Mouse (Mus musculus) heart, postnatal 10 days (tissue): ENCODE measurements around the gene Wasf2. TPM values are rescaled to one million over a fixed set of nuclear protein-coding genes. Genes with fewer than 3 reads are reported as not detected.

Experiments used
- DNase-seq, 2 experiments: peaks; one replicate each; pipeline ENCODE4 v3.0.0; 2021
- intact Hi-C: fragments of 180-260 bp; cut with DNase I; formaldehyde crosslinking; loops from one replicate; pipeline ENCODE4 v1.15.1; 2025
- total RNA-seq, 2 experiments: library from RNA; stranded (reverse); gene quantifications; 2 replicates each; pipeline ENCODE4 v1.2.3; 2021

Wasf2 gene
- 100 to 1,000 TPM; 134 to 164 TPM for total RNA-seq

GRCm38 (mm10) chr4:133129931-133130889 is at the start of gene Wasf2:
Wasf2 (plus strand) TSS chr4:133130505.
- DNase-seq = peak; percentile 93 to 94
- intact Hi-C loops = loop anchor here (5.0 kb wide), 3 partner anchors 42 to 118 kb away; partner anchors contain the start of gene Ahdc1

GRCm38 (mm10) chr4:133080862-133081261 is 49.4 kb upstream of the Wasf2 start:
- no peak for DNase-seq
- intact Hi-C loops = no loop called here

- no peak for DNase-seq
- intact Hi-C loops = no loop called here
Measured at GRCm38 (mm10) chr4:133082216-133082773, 48.0 kb upstream of the Wasf2 start.

GRCm38 (mm10) chr4:133083991-133084861 is 46.1 kb upstream of the Wasf2 start:
- intact Hi-C loops = no loop called here
- DNase-seq = peak; percentile 91 to 92

GRCm38 (mm10) chr4:133085011-133085782 is 45.1 kb upstream of the Wasf2 start:
- DNase-seq = peak; percentile 69 to 70
- intact Hi-C loops = no loop called here

- peak; percentile 54 to 60 for DNase-seq
- intact Hi-C loops = no loop called here
Measured at GRCm38 (mm10) chr4:133085783-133086342, 44.4 kb upstream of the Wasf2 start.

GRCm38 (mm10) chr4:133087177-133087714 is 43.1 kb upstream of the Wasf2 start:
- peak in 1 of 2 experiments; percentile 51 for DNase-seq
- intact Hi-C loops = no loop called here

GRCm38 (mm10) chr4:133087835-133088234 is 42.5 kb upstream of the Wasf2 start:
- intact Hi-C loops = no loop called here
- DNase-seq = peak; percentile 86 to 90

- intact Hi-C loops = no loop called here
- no peak for DNase-seq
Measured at GRCm38 (mm10) chr4:133089319-133089718, 41.0 kb upstream of the Wasf2 start.

GRCm38 (mm10) chr4:133089802-133090201 is 40.5 kb upstream of the Wasf2 start:
- DNase-seq = no peak
- intact Hi-C loops = loop anchor here (5.0 kb wide), 1 partner anchor 33 kb away; no protein-coding TSS in a partner anchor

- DNase-seq = no peak
- intact Hi-C loops = loop anchor here (5.0 kb wide), 1 partner anchor 33 kb away; no protein-coding TSS in a partner anchor
Measured at GRCm38 (mm10) chr4:133090276-133090719, 40.0 kb upstream of the Wasf2 start.

- intact Hi-C loops = loop anchor here (1.0 to 5.0 kb wide), 2 partner anchors 34 to 80 kb away; partner anchors contain the start of gene Ahdc1
- DNase-seq = peak; percentile 69 to 74
Measured at GRCm38 (mm10) chr4:133090720-133091458, 39.4 kb upstream of the Wasf2 start.

GRCm38 (mm10) chr4:133091459-133091785 is 38.9 kb upstream of the Wasf2 start:
- intact Hi-C loops = loop anchor here (1.0 to 5.0 kb wide), 2 partner anchors 34 to 80 kb away; partner anchors contain the start of gene Ahdc1

GRCm38 (mm10) chr4:133092453-133092901 is 37.8 kb upstream of the Wasf2 start:
- DNase-seq = peak; percentile 70 to 72
- intact Hi-C loops = loop anchor here (5.0 kb wide), 1 partner anchor 35 kb away; no protein-coding TSS in a partner anchor

More at GRCm38 (mm10) chr4:133091459-133091785, 38.9 kb upstream of the Wasf2 start:
- DNase-seq = no peak

GRCm38 (mm10) chr4:133093056-133093455 is 37.2 kb upstream of the Wasf2 start:
- no peak for DNase-seq
- intact Hi-C loops = loop anchor here (5.0 kb wide), 1 partner anchor 36 kb away; no protein-coding TSS in a partner anchor

GRCm38 (mm10) chr4:133093481-133094033 is 36.7 kb upstream of the Wasf2 start:
- peak; percentile 56 to 62 for DNase-seq
- intact Hi-C loops = loop anchor here (5.0 kb wide), 1 partner anchor 36 kb away; no protein-coding TSS in a partner anchor

GRCm38 (mm10) chr4:133094255-133094654 is 36.0 kb upstream of the Wasf2 start:
- intact Hi-C loops = loop anchor here (5.0 kb wide), 1 partner anchor 37 kb away; no protein-coding TSS in a partner anchor
- no peak for DNase-seq
